Mouse (Mus musculus) right cerebral cortex, postnatal 10 days (tissue): ENCODE measurements around the gene Hoxc10.

Experiments used
- DNase-seq, 2 experiments: peaks; one replicate each; pipeline ENCODE4 v3.0.0; 2021; ENCODE audit warnings: low spot score in 2 of 2

Gene Hoxc10

DNA sequence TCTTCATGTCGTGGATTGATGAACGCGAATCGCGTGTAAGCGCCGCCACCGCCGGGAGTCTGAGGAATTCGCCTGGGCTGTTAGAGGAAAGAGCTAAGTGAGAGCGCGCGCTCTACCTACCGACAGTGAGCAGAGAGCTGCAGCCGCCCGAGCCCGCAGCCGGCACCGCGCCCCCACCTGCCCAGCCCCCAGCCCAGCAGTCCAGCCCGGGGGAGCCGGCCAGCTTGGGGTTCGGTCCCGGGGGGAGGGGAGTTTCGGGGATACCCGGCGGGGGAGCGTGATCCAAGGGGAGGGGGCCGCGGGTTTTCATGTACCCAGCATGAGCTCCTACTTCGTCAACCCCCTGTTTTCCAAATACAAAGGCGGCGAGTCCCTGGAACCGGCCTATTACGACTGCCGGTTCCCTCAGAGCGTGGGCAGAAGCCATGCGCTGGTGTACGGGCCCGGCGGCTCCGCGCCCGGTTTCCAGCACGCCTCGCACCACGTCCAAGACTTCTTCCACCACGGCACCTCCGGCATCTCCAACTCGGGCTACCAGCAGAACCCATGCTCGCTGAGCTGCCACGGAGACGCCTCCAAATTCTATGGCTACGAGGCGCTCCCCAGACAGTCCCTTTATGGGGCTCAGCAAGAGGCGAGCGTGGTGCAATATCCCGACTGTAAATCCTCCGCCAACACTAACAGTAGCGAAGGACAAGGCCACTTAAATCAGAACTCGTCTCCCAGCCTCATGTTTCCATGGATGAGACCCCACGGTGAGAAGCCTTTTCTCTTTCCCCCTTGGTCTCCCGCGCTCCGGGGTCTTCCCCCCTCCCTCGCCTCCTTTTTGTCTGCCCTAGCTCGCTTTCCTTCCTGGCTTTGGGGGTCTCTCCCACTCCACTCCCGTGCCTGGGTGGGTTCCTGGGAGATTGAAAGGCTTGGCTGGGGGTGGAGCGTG is 24.1 kb downstream of the Hoxc10 start, which contains the start of gene Hoxc8:
Hoxc8 (plus strand) TSS at position 147 of the 937 bp plus-strand sequence.
- DNase-seq, result no peak

DNA sequence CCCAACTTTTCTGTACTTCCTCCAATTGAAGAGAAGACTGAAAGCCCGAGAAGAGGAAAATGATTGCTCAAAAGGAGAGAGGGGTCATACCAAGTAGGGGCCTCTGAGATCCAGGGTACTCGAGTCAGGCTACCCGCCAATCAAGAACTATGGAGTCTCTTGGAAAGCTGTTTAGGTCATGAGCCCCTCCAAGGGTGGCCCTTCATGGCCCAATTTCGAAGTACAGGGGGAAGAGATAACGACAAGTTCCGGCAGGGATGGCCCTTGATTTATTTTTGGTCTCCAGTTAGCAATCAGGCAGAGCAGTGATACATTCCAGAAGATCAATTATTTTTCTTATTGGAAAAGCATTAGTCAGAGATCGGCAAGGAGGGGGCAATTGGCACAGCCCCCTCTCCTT is 25.2 kb downstream of the Hoxc10 start:
- no peak for DNase-seq

DNA sequence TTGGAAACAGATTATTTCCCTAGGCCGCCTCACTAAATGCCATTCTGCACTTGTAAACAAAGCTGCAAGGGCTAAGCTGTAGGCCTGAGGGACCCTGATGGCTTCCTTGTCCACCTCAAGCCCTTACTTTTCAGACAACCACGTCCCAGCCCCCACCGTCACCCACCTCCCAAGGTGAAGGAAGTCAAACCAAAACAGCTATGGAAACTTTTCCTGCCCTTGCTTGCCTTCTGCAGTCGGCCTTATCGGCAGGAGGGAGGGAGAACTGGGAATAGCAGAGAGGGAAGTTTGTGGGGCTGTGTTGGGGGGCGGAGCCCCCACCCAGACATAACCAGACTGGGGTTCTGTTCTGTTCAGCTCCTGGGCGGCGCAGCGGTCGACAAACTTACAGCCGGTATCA is 25.6 kb downstream of the Hoxc10 start:
- no peak for DNase-seq

DNA sequence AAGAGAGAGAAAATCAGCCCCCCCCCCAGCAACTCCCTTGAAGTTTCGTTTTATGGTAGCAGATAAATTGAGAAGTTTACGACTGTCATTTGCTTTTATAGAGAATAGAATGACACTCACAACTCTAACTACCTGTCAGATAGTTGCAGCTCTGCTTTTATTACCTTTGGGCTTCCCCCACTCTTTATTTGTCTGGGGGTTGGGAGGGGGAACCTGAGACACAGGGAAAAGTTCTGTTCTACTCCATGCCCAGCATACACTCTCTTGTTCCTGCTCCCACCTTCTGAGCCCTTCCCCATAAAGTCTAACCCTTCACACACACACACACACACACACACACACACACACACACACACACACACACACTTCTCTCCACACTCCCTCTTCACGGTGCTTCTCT is 26.3 kb downstream of the Hoxc10 start:
- no peak for DNase-seq

DNA sequence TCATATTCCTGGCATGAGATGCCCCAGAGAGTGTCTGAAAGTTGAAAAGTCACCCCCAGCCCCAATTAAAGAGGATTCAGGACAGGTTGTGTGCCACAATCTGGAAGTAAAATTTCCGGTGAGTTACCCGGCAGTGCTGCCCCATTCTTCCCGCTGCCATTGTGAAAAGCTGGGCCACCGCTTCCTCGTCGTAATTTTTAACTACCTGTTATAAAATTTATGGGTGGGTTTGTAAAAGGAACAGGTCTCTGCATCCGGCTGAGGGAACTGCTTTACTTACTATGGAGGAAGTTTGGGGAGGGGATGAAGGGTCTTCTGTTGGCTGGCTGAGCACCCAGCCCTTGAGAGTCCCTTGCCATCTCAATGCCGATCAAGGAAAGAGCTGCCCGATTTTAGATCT is 30.0 kb downstream of the Hoxc10 start:
- no peak for DNase-seq

DNA sequence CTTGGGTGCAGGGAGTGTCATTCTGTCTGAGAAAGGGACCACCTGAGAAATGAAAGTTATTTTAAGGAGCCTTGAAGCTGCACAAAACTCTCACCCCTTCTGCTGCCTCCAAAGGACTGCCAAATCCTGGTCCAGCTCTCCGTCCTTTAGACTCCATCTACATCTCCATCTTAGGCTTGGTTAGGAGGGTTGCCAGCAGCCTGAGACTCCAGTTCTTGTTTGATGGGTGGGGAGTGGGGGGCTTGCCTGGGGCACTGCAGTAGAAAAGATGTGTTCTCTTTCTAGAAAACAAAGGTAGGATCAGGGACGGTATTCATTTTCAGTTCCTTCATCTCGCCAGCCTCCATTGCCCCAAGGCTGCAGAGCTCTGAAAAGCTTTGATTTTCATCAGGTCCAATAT is 30.8 kb downstream of the Hoxc10 start:
- no peak for DNase-seq

DNA sequence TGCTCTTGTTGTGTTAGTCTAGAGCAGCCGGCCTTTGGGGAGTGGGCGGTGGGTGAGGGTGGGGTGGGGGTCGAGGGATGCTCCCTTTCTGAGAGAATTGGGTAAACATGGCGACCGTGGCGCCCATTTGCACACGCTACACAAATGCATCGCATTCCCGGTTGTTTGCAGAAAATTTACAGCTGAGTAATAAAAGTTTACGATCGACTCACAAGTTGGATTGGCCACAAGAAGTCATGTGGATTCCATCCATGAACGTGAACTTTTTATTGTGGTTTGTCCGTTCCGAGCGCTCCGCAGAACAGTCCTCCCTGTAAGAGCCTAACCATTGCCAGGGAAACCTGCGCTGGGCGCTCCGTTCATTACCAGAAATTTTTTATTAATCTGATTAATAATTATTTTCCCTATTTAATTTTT is 31.4 kb downstream of the Hoxc10 start, which contains the start of gene Hoxc6:
Hoxc6 (plus strand) TSS at position 319 of the 417 bp plus-strand sequence.
- DNase-seq, result no peak

DNA sequence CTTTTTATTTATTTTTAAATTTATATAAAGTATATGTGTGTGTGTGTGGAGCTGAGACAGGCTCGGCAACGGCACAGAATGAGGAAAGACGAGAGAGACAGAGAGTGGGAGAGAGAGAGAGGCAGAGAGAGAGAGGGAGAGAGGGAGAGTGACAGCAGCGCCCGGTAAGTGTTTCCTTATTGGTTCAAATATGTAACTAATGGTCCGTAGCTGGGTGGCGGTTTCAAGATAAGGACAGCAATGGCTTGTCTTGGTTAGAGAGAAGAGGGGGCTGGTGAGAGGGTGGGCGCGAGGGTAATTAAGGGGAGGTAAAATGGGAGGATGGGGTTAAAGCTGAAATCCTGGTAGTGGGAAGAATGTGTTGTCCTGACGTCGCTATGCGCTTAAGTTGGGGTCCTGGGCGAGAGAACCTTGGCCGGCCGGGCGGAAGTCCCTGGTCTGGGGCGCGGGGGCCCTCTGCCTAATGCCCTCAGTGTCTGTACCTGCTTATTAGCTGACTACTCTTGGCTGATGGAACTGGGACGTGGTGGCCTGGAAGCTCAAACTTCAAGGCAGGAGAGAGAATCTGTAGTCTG is 32.1 kb downstream of the Hoxc10 start:
- DNase-seq, result no peak

DNA sequence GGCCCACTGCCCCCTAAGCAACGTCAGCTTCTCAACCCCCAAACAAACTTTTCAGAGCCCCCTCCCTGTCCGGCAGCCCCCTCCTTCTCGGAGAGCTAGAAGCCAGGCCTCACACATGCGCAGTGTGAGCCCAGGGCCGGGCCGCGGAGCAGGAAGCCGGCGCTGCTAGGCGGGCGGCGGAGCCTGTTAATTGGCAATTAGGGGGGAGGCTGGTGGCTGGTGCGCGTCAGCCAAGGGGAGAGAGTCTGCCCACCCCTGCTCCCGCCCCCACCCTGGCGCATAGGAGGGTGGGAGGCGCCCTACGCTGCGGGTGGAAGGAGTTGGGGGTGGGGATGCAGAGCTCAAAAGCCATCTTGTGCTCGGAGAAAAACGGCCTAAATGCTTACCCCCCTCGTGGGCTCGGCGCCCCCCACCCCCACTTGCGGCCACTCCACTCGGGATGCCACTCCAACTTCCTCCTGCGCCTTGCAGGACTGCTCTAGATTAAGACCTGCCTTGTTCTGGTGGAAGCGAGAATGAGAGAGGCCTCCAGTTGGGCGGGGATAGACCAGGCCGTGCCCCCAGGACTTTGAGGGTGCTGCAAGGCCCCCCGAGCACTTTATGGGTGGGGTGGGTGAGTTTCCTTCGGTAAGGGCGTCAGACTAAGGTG is 32.7 kb downstream of the Hoxc10 start:
- no peak for DNase-seq

DNA sequence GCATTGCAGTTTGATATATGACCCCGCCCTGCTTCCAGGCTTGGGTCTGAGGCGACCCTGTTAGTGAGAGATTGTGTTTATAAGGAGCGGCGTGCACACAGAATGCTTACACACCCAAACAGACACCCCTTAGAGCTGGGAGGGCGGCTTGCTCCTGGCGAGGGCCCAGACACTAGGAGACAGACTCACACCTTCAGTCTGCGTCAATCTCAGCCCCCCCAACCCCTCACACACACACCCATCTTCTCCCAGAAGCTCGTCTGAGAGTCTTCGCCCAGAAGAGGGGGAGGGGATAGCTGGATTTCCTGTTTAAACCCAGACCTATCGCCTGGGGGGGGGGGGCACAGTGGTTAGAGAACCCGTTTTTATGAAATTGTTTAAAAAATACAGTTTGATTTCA is 33.4 kb downstream of the Hoxc10 start:
- no peak for DNase-seq

DNA sequence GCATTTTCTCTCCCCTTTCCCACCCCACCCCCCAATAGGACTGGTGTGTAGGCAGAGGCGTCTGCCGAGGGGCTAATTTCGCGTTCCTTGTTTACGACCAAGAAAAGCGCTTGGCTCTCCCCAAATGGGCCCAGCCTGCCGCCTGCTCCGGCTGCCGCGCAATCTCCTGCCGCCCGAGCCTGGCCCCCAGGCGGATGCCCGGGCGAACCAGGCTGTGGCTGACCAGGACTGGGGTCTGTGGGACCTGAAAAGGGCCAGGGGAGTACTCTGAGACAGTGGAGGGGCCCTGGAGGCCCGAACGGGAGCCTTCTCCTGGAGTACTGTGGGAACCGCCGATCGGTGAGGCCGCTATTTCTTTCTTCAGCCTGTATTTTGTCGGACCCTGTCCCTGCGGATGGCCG is 33.9 kb downstream of the Hoxc10 start:
- no peak for DNase-seq

DNA sequence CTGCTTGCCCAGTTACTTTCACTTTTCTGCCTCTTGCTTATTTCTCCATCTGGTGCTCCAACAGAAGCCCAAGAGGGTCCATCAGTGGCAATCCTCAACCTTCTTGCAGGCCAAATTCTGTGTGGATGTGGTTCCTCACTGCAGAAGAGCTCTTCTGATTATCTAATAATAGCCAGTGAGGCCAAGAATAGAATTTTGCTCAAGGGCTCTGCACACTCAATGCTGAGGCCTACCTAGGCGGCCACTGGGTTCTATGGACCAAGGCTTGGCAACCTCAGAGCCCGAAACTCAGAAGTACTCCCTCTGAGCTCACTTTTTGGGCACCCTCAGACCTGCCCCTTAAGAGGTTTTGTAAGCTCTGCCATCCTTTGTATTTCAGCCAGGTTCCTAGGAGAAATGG is 34.8 kb downstream of the Hoxc10 start:
- DNase-seq, result no peak

DNA sequence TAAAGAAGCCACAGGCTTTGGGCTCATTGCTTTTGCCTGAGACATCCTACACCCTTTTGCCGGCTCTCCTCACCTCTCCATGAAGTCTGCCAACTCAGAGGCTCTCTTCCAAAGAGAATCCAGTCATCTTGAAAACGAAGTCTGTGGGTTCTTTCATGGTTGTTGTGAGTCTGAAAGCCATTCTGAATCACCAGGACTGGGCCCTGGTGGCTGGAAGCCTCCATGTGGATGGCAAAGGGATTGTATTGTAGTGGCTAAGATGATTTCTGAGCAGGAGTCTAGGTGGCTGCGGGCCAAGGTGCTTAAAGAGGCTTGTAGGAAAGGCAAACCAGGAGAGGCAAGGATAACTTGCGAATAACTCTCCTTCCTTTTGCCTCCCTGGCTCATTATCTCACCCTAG is 35.6 kb downstream of the Hoxc10 start:
- DNase-seq, result no peak

DNA sequence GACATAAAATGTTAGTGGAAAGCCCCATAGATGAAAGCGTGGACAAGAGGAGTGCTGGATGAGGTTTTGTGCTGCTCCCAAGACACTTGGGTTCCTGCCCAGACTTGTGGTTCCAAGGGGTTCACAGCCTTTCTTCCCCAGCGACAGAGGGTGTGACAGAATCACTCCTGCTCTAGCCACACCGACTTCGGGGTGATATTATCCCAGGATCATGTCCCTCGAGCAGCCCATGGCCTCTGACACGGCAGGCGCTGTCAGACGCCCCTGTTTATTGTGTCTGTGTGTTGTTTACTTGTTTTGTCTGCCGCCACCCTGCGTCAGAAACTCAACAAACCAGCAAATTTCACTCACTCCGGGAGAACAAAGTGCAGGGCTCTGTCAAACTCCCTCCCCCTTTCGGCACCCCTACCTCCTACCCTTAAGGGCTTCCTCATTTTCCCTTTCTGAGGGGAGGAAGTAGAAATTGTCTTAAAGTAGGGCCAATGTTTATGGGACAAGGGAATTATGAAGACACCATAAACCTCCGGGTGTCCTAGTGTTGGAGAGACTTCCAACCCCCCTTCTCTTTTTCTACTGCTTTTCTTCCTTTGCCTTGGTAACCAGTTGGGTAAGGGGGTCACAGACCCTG is 36.3 kb downstream of the Hoxc10 start:
- no peak for DNase-seq

DNA sequence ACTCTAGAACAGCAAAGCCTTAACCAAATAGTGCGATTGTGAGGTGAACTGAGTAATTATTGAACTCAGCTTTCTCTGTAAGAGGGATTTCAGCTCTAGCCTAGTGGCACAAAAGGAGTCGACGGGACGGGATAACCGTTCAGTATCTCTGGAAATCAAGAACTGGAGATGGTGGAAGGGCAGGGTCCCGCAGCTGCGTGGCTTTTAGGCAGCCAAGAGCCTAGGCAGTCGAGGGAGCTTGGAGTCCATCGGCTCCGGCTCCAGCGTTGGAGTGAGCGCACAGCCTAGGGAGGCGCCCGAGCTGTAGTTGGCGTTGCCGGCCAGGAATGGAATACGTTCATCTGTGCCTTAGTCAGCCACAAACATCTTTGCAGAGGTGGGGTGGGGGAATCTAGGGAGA is 38.7 kb downstream of the Hoxc10 start:
- DNase-seq, result no peak

DNA sequence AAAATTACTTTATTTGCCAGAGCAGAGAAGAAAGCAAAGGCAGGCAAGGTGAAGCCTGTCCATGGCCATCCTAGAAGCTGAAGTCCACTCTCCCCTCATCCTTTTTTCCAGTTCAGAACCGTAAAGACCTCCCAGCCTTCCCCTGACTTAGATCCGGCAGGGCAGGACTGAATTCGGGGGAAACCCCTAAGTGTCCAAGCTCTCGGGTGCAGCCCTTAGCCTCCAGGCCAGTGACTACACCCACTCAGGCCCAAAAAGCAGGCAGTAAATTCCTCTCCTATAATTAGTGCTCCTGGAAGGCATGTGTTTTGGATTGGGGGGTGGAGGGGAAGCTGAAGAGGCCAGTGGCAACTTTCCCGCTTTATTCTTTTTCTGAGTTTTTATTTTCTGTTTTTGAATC is 39.2 kb downstream of the Hoxc10 start:
- DNase-seq, result no peak

DNA sequence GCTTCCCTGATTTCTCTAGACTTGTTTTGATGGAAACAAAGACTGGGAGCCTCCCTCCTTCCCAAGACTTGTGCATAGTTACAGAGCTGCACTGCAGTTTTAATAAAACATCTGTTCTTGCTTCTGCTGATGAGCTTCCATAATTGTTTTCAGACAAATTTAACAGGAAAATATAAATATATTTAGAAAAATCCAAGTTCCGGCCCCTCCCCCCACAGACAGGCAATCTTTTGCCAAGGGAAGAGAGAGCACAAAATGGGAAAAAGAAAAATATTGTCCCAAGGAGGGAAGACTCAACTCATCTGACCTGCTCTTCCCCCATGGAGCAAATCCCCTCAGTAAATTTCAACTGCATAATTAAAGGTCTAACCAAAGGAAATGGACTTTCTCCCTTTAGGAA is 39.7 kb downstream of the Hoxc10 start:
- no peak for DNase-seq

DNA sequence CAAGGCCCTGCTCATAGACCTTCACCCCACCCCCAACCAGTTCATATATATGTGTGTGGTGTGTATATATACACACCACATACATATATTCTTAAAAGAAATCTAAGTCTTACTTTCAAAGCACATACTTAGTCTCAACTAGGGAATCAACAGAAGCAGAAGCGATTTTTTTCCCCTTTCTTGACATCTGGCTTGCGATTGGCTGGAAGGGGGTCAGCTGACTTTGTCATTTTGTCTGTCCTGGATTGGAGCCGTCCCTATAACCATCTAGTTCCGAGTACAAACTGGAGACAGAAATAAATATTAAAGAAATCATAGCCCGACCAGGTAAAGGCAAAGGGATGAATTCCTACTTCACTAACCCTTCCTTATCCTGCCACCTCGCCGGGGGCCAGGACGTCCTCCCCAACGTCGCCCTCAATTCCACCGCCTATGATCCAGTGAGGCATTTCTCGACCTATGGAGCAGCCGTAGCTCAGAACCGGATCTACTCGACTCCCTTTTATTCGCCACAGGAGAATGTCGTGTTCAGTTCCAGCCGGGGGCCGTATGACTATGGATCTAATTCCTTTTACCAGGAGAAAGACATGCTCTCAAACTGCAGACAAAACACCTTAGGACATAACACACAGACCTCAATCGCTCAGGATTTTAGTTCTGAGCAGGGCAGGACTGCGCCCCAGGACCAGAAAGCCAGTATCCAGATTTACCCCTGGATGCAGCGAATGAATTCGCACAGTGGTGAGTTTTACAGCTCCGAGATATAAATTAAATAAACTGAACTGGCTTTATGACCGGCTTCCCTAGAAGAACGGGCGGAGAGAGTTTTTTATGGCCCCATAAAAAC is 42.9 kb downstream of the Hoxc10 start:
- DNase-seq, result no peak

DNA sequence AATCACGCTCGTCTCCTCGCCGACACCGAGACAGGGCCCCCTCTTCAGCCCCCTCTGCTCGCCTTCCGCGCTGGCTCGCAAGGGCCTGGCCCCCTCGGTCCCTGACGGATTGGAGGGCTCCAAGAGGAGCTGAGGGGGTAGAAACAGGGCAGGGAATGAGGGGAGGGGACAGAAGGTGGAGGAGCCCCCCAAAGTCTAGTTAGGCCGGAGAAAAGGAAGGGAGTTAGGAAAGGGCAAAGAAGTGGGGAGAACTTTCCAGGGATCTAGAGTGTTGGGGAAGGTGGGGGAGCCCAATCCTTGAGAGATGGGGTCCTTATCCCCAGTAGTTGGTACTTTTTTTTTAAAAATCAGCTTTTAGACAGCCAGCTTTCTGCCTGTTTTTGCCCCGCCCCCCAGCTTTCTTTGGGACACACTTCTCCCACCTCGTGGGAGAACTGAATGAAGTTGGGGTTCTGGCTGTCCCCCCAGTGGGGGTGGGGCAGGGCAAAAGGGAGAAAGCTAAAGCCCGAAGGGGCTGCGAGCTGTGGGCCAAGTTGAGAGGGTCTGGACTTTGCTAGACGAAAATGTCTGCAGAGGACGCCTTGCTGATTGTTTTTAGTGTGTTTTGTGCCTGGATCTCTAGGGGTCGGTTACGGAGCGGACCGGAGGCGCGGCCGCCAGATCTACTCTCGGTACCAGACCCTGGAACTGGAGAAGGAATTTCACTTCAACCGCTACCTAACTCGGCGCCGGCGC is 43.7 kb downstream of the Hoxc10 start:
- no peak for DNase-seq

DNA sequence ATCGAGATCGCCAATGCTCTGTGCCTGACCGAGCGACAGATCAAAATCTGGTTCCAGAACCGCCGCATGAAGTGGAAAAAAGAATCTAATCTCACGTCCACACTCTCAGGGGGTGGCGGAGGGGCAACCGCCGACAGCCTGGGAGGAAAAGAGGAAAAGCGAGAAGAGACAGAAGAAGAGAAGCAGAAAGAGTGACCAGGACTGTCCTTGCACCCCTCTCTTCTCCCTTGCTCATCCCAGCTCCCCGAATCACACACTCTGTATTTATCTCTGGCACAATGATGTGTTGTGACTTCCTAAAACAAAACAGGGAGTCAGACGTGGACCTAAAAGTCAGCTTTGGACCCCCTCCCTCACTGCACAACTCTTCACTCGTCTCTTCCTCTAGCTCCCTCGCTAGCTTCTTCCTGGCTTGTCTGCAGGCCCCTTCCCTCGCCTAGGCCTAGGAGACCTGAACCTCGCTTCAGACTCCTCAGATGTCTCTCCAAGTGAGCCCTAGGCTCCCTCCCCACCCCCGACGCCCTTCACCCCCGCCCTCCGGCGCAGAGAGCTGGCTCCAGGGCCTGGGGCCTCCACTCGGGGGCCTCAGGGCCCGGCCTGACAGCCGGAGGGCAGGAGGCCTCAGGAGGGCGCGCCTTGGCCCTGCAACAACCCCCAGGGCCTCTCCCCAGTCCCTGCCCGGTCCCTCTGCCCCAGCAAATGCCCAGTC is 44.4 kb downstream of the Hoxc10 start:
- DNase-seq, result no peak
